Mouse (Mus musculus): ENCODE measurements around the gene Cideb. TPM values are rescaled to one million over a fixed set of nuclear protein-coding genes. Genes with fewer than 3 reads are reported as not detected.

Gene Cideb
- polyA plus RNA-seq, 1 experiment from 2014 or later, result 0.80 TPM

Other genes with a start within 250 kb of the Cideb start
- gene Cpne6, start 248.0 kb downstream of the Cideb start, polyA plus RNA-seq (2015; fragmentation: Nextera tagmentation; extraction: Ambion mirVana), result 0.11 and 0.23 TPM in 2 replicates
- gene Nrl, start 233.5 kb downstream of the Cideb start, polyA plus RNA-seq (2015; fragmentation: Nextera tagmentation; extraction: Ambion mirVana), result not detected in 2 replicates
- gene Pck2, start 218.2 kb downstream of the Cideb start, polyA plus RNA-seq (2015; fragmentation: Nextera tagmentation; extraction: Ambion mirVana), result 66.0 and 67.2 TPM in 2 replicates
- gene Dcaf11, start 198.5 kb downstream of the Cideb start, polyA plus RNA-seq (2015; fragmentation: Nextera tagmentation; extraction: Ambion mirVana), result 67.7 and 72.6 TPM in 2 replicates
- gene A730061H03Rik, start 198.1 kb downstream of the Cideb start, polyA plus RNA-seq (2015; fragmentation: Nextera tagmentation; extraction: Ambion mirVana), result 0.79 and 1.2 TPM in 2 replicates
- gene Fitm1, start 182.8 kb downstream of the Cideb start, polyA plus RNA-seq (2015; fragmentation: Nextera tagmentation; extraction: Ambion mirVana), result 3.3 and 3.7 TPM in 2 replicates
- 168 and 171 TPM in 2 replicates for gene Psme1, start 180.3 kb downstream of the Cideb start, polyA plus RNA-seq (2015; fragmentation: Nextera tagmentation; extraction: Ambion mirVana)
- 4.1 and 5.1 TPM in 2 replicates for gene Emc9, start 173.2 kb downstream of the Cideb start, polyA plus RNA-seq (2015; fragmentation: Nextera tagmentation; extraction: Ambion mirVana)
- 234 and 238 TPM in 2 replicates for gene Psme2, start 167.3 kb downstream of the Cideb start, polyA plus RNA-seq (2015; fragmentation: Nextera tagmentation; extraction: Ambion mirVana)
- 14.5 and 16.0 TPM in 2 replicates for gene Rnf31, start 166.8 kb downstream of the Cideb start, polyA plus RNA-seq (2015; fragmentation: Nextera tagmentation; extraction: Ambion mirVana)
- 12.5 and 14.4 TPM in 2 replicates for gene Irf9, start 154.9 kb downstream of the Cideb start, polyA plus RNA-seq (2015; fragmentation: Nextera tagmentation; extraction: Ambion mirVana)
- gene Rec8, start 140.4 kb downstream of the Cideb start, polyA plus RNA-seq (2015; fragmentation: Nextera tagmentation; extraction: Ambion mirVana), result 22.9 and 25.5 TPM in 2 replicates
- 81.2 and 95.6 TPM in 2 replicates for gene Ipo4, start 122.5 kb downstream of the Cideb start, polyA plus RNA-seq (2015; fragmentation: Nextera tagmentation; extraction: Ambion mirVana)
- 0.44 and 2.0 TPM in 2 replicates for gene Gm49378, start 120.6 kb downstream of the Cideb start, polyA plus RNA-seq (2015; fragmentation: Nextera tagmentation; extraction: Ambion mirVana)
- gene Tm9sf1, start 114.7 kb downstream of the Cideb start, polyA plus RNA-seq (2015; fragmentation: Nextera tagmentation; extraction: Ambion mirVana), result 119 and 126 TPM in 2 replicates
- gene Tssk4, start 108.3 kb downstream of the Cideb start, polyA plus RNA-seq (2015; fragmentation: Nextera tagmentation; extraction: Ambion mirVana), result 0.88 and 1.1 TPM in 2 replicates
- gene Mdp1, start 98.0 kb downstream of the Cideb start, polyA plus RNA-seq (2015; fragmentation: Nextera tagmentation; extraction: Ambion mirVana), result 56.5 TPM in 2 replicates
- gene Gmpr2, start 86.5 kb downstream of the Cideb start, polyA plus RNA-seq (2015; fragmentation: Nextera tagmentation; extraction: Ambion mirVana), result 60.2 and 68.1 TPM in 2 replicates
- 509 and 542 TPM in 2 replicates for gene Nedd8, start 86.3 kb downstream of the Cideb start, polyA plus RNA-seq (2015; fragmentation: Nextera tagmentation; extraction: Ambion mirVana)
- 46.9 and 48.3 TPM in 2 replicates for gene Tinf2, start 76.6 kb downstream of the Cideb start, polyA plus RNA-seq (2015; fragmentation: Nextera tagmentation; extraction: Ambion mirVana)
- 2.2 and 2.8 TPM in 2 replicates for gene Tgm1, start 44.5 kb downstream of the Cideb start, polyA plus RNA-seq (2015; fragmentation: Nextera tagmentation; extraction: Ambion mirVana)
- 31.8 and 33.2 TPM in 2 replicates for gene Rabggta, start 36.2 kb downstream of the Cideb start, polyA plus RNA-seq (2015; fragmentation: Nextera tagmentation; extraction: Ambion mirVana)
- gene Dhrs1, start 12.8 kb downstream of the Cideb start, polyA plus RNA-seq (2015; fragmentation: Nextera tagmentation; extraction: Ambion mirVana), result 86.7 and 88.4 TPM in 2 replicates
- gene Nop9, start 12.8 kb downstream of the Cideb start, polyA plus RNA-seq (2015; fragmentation: Nextera tagmentation; extraction: Ambion mirVana), result 39.2 and 41.4 TPM in 2 replicates
- 0.25 and 0.35 TPM in 2 replicates for gene Ltb4r2, start 3.0 kb upstream of the Cideb start, polyA plus RNA-seq (2015; fragmentation: Nextera tagmentation; extraction: Ambion mirVana)
- gene Ltb4r1, start 7.5 kb upstream of the Cideb start, polyA plus RNA-seq (2015; fragmentation: Nextera tagmentation; extraction: Ambion mirVana), result 1.7 and 2.6 TPM in 2 replicates
- gene Adcy4, start 25.6 kb upstream of the Cideb start, polyA plus RNA-seq (2015; fragmentation: Nextera tagmentation; extraction: Ambion mirVana), result 14.3 and 18.0 TPM in 2 replicates
- gene Ripk3, start 30.4 kb upstream of the Cideb start, polyA plus RNA-seq (2015; fragmentation: Nextera tagmentation; extraction: Ambion mirVana), result 43.4 and 45.6 TPM in 2 replicates
- 50.9 and 52.7 TPM in 2 replicates for gene Nfatc4, start 64.7 kb upstream of the Cideb start, polyA plus RNA-seq (2015; fragmentation: Nextera tagmentation; extraction: Ambion mirVana)
- gene Nynrin, start 95.6 kb upstream of the Cideb start, polyA plus RNA-seq (2015; fragmentation: Nextera tagmentation; extraction: Ambion mirVana), result 19.5 and 19.7 TPM in 2 replicates
- 0.88 and 1.2 TPM in 2 replicates for gene Cbln3, start 125.9 kb upstream of the Cideb start, polyA plus RNA-seq (2015; fragmentation: Nextera tagmentation; extraction: Ambion mirVana)
- gene Khnyn, start 126.5 kb upstream of the Cideb start, polyA plus RNA-seq (2015; fragmentation: Nextera tagmentation; extraction: Ambion mirVana), result 18.3 and 18.8 TPM in 2 replicates
- gene Sdr39u1, start 141.8 kb upstream of the Cideb start, polyA plus RNA-seq (2015; fragmentation: Nextera tagmentation; extraction: Ambion mirVana), result 51.8 and 52.9 TPM in 2 replicates
- 4.3 and 5.9 TPM in 2 replicates for gene Cma1, start 186.2 kb upstream of the Cideb start, polyA plus RNA-seq (2015; fragmentation: Nextera tagmentation; extraction: Ambion mirVana)
- gene Cma2, start 192.5 kb upstream of the Cideb start, polyA plus RNA-seq (2015; fragmentation: Nextera tagmentation; extraction: Ambion mirVana), result not detected in 2 replicates